Mouse (Mus musculus) liver, adult 2 months (tissue): ENCODE measurements around the gene Olfr292. TPM values are rescaled to one million over a fixed set of nuclear protein-coding genes. Genes with fewer than 3 reads are reported as not detected.

Source experiments
- DNase-seq: peaks from one replicate; pipeline ENCODE4 v3.0.0-alpha.2; 2011; ENCODE audit warnings: low read depth, low spot score; ENCODE audit errors: extremely low read depth
- H3K27ac ChIP-seq: fragments of 200-500 bp; replicated peaks from 2 replicates; pipeline ENCODE4 v1.5.1; 2012; ENCODE audit warnings: low read depth, mild to moderate bottlenecking, control low read depth, inconsistent platforms, low read length; ENCODE audit not compliant: insufficient read depth
- H3K27me3 ChIP-seq: fragments of 200-500 bp; 2 replicates; pipeline ENCODE4 v1.6.1; 2012; ENCODE audit warnings: mild to moderate bottlenecking, moderate library complexity, low read length, inconsistent platforms; ENCODE audit not compliant: control insufficient read depth, insufficient read depth
- H3K36me3 ChIP-seq: fragments of 200-500 bp; 2 replicates; pipeline ENCODE4 v1.6.1; 2012; ENCODE audit warnings: low read length, inconsistent platforms; ENCODE audit not compliant: control insufficient read depth, insufficient read depth
- H3K4me1 ChIP-seq: fragments of 200-500 bp; 2 replicates; pipeline ENCODE4 v1.6.1; 2011; ENCODE audit warnings: low read length; ENCODE audit not compliant: control insufficient read depth, insufficient read depth
- H3K4me3 ChIP-seq: fragments of 200-500 bp; 2 replicates; pipeline ENCODE4 v1.5.1; 2011; ENCODE audit warnings: low read depth, mild to moderate bottlenecking, control low read depth, low read length, moderate library complexity; ENCODE audit not compliant: insufficient read depth
- H3K79me2 ChIP-seq: fragments of 200-500 bp; 2 replicates; pipeline ENCODE4 v1.6.1; 2012; ENCODE audit warnings: inconsistent platforms, mild to moderate bottlenecking, low read length, moderate library complexity; ENCODE audit not compliant: control insufficient read depth, insufficient read depth
- H3K9ac ChIP-seq: fragments of 200-500 bp; 2 replicates; pipeline ENCODE4 v1.6.1; 2012; ENCODE audit warnings: low read depth, mild to moderate bottlenecking, control low read depth, inconsistent platforms, low read length
- CTCF ChIP-seq: fragments of 200-500 bp; IDR thresholded peaks from 2 replicates; pipeline ENCODE4 v1.5.1; 2011; ENCODE audit warnings: low read depth, low read length, control low read depth
- POLR2A ChIP-seq: fragments of 200-500 bp; IDR thresholded peaks from 2 replicates; pipeline ENCODE4 v1.6.1; 2011; ENCODE audit warnings: low read length, control low read depth; ENCODE audit not compliant: insufficient read depth; ENCODE audit errors: extremely low read depth
- WGBS: fragments of 180-500 bp; shearing (Covaris S2); methylation state at CpG from one replicate; pipeline ENCODE4 v1.1.7; 2018; 5-methylcytosine and 5-hydroxymethylcytosine counted together
- polyA plus RNA-seq: library from polyadenylated mRNA; depleted of rRNA; stranded (reverse); fragments of >200 nt; gene quantifications from 2 replicates; pipeline ENCODE4 v1.2.3, GENCODE M21; 2012; rRNA removed
- total RNA-seq: library from RNA; depleted of rRNA; stranded (reverse); fragments of >200 nt; gene quantifications from 2 replicates; pipeline ENCODE4 v1.2.3, GENCODE M21; 2014; rRNA removed

The Olfr292 gene
- total RNA-seq (not detected in 2 replicates), polyA plus RNA-seq (not detected in 2 replicates)

- no peak within 1 kb of the TSS for H3K9ac ChIP-seq
- TF ChIP-seq CTCF = no peak
- no peak for TF ChIP-seq POLR2A
- H3K27me3 ChIP-seq = no peaks in the 10 kb centered on the region
- no peak within 1 kb of the TSS for H3K27ac ChIP-seq
- no peaks in the 10 kb centered on the region for H3K36me3 ChIP-seq
- H3K4me3 ChIP-seq = no peak within 1 kb of the TSS
- DNase-seq = no peak
- no peaks in the 10 kb centered on the region for H3K4me1 ChIP-seq
- no peaks in the 10 kb centered on the region for H3K79me2 ChIP-seq
These were observed at the start of gene Olfr292 for GRCm38 (mm10) chr7:86688030-86688429. Gene Olfr292, plus strand, starts transcription at chr7:86688330.

GRCm38 (mm10) chr7:86648761-86649160 is 39.4 kb upstream of the Olfr292 start, which contains the start of gene Olfr293:
Gene Olfr293, plus strand, starts transcription at chr7:86649061.
- no peak within 1 kb of the TSS for H3K27ac ChIP-seq
- no peaks in the 10 kb centered on the region for H3K79me2 ChIP-seq
- H3K4me3 ChIP-seq = no peak within 1 kb of the TSS
- DNase-seq = no peak
- no peak within 1 kb of the TSS for H3K9ac ChIP-seq
- H3K4me1 ChIP-seq = no peaks in the 10 kb centered on the region
- no peaks in the 10 kb centered on the region for H3K36me3 ChIP-seq
- no peaks in the 10 kb centered on the region for H3K27me3 ChIP-seq
- 84% methylated on average over 4 of the region's 4 CpGs for WGBS
- TF ChIP-seq CTCF (no peak), POLR2A (no peak)

GRCm38 (mm10) chr7:86725013-86725412 is 36.9 kb downstream of the Olfr292 start:
- no peaks in the 10 kb centered on the region for H3K36me3 ChIP-seq
- no peak overlapping the region for H3K4me3 ChIP-seq
- no peaks in the 10 kb centered on the region for H3K27me3 ChIP-seq
- no peaks in the 10 kb centered on the region for H3K79me2 ChIP-seq
- H3K27ac ChIP-seq = no peak overlapping the region
- TF ChIP-seq CTCF (no peak), POLR2A (no peak)
- H3K4me1 ChIP-seq = no peaks in the 10 kb centered on the region
- DNase-seq = no peak
- H3K9ac ChIP-seq = no peak overlapping the region

Other genes starting within 250 kb of the Olfr292 start
- gene Olfr299, start 228.4 kb upstream of the Olfr292 start, total RNA-seq = not detected in 2 replicates
- not detected in 2 replicates for gene Olfr299, start 228.4 kb upstream of the Olfr292 start, polyA plus RNA-seq
- gene Olfr298, start 195.8 kb upstream of the Olfr292 start, total RNA-seq = not detected in 2 replicates
- not detected in 2 replicates for gene Olfr298, start 195.8 kb upstream of the Olfr292 start, polyA plus RNA-seq
- not detected in 2 replicates for gene Olfr297, start 168.4 kb upstream of the Olfr292 start, total RNA-seq
- gene Olfr297, start 168.4 kb upstream of the Olfr292 start, polyA plus RNA-seq = not detected in 2 replicates
- not detected in 2 replicates for gene Olfr295, start 104.5 kb upstream of the Olfr292 start, total RNA-seq
- not detected in 2 replicates for gene Olfr295, start 104.5 kb upstream of the Olfr292 start, polyA plus RNA-seq
- gene Olfr294, start 71.7 kb upstream of the Olfr292 start, total RNA-seq = not detected in 2 replicates
- gene Olfr294, start 71.7 kb upstream of the Olfr292 start, polyA plus RNA-seq = not detected in 2 replicates
- not detected in 2 replicates for gene Olfr293, start 39.3 kb upstream of the Olfr292 start, total RNA-seq
- gene Olfr293, start 39.3 kb upstream of the Olfr292 start, polyA plus RNA-seq = not detected in 2 replicates
- gene Folh1, start 87.6 kb downstream of the Olfr292 start, total RNA-seq = 0.07 TPM in 1 of 2 replicates, not detected in the other
- not detected in 2 replicates for gene Folh1, start 87.6 kb downstream of the Olfr292 start, polyA plus RNA-seq
- gene Vmn2r77, start 106.7 kb downstream of the Olfr292 start, total RNA-seq = not detected in 2 replicates
- gene Vmn2r77, start 106.7 kb downstream of the Olfr292 start, polyA plus RNA-seq = not detected in 2 replicates
- gene Vmn2r78, start 226.8 kb downstream of the Olfr292 start, total RNA-seq = not detected in 2 replicates
- not detected in 2 replicates for gene Vmn2r78, start 226.8 kb downstream of the Olfr292 start, polyA plus RNA-seq